23 mouse cellular contexts compared by ENCODE assay signal in genomic region chr9:62772746-62773145, GRCm38 (mm10). TPM values are rescaled to one million over a fixed set of nuclear protein-coding genes. Genes with fewer than 3 reads are reported as not detected.
DNase-seq lines count a peak whose midpoint lies in the region; ATAC-seq and TF ChIP-seq lines count a peak whose summit lies in the region.
"Had no signal": no experiment of that assay in that cellular context is flagged by ENCODE, and none has a peak within 500 bp of the region (broad histone marks: within the 10 kb centered on the region; RNA-seq: fewer than 3 reads in every experiment).

No protein-coding gene starts in this region.

- H3K27me3 ChIP-seq in kidney, postnatal 0 days (ENCODE audit: insufficient read depth, low read length): no peaks in the 10 kb centered on the region
- no peaks in the 10 kb centered on the region for H3K27me3 ChIP-seq in kidney, embryonic 14.5 days (ENCODE audit: control insufficient read depth, insufficient read depth, low read length)
- no peaks in the 10 kb centered on the region for H3K27me3 ChIP-seq in testis, adult 2 months (ENCODE audit: control insufficient read depth, insufficient read depth, low read length)
- H3K27me3 ChIP-seq: heart, embryonic 15.5 days had no signal

- ATAC-seq in kidney, postnatal 0 days (replicated peaks; ENCODE audit: low FRiP score, low read depth): 0 out of 2 replicates have a peak, but pooled peaks have one; percentile 37
- ATAC-seq in kidney, embryonic 14.5 days (ENCODE audit: low FRiP score, low TSS enrichment): no peak
- ATAC-seq: CD4-positive, CD25-positive, alpha-beta regulatory T cell, adult 4 months had no signal

- no peak overlapping the region for H3K4me2 ChIP-seq in kidney, postnatal 0 days (ENCODE audit: low read length)
- no peak overlapping the region for H3K4me2 ChIP-seq in kidney, embryonic 14.5 days (replicated peaks; ENCODE audit: low read depth, low read length)
- H3K4me2 ChIP-seq: heart, embryonic 15.5 days had no signal

- H3K4me1 ChIP-seq in kidney, postnatal 0 days (replicated peaks; ENCODE audit: insufficient read depth, low read length): no peaks in the 10 kb centered on the region
- no peaks in the 10 kb centered on the region for H3K4me1 ChIP-seq in kidney, embryonic 14.5 days (ENCODE audit: control insufficient read depth, insufficient read depth, low read length)
- no peaks in the 10 kb centered on the region for H3K4me1 ChIP-seq in testis, adult 2 months (ENCODE audit: control insufficient read depth, insufficient read depth, low read length)

- 76% methylated on average over 8 of the region's 8 CpGs for WGBS in kidney, postnatal 0 days
- 67% methylated on average over 8 of the region's 8 CpGs for WGBS in kidney, embryonic 14.5 days

- no peaks in the 10 kb centered on the region for H3K9me3 ChIP-seq in kidney, postnatal 0 days (replicated peaks; ENCODE audit: low read length)
- no peaks in the 10 kb centered on the region for H3K9me3 ChIP-seq in kidney, embryonic 14.5 days (ENCODE audit: control insufficient read depth, low read length)
- H3K9me3 ChIP-seq: heart, embryonic 15.5 days; midbrain, embryonic 10.5 days had no signal

- H3K9ac ChIP-seq in kidney, postnatal 0 days (ENCODE audit: low read depth, low read length): no peak overlapping the region
- H3K9ac ChIP-seq in kidney, embryonic 14.5 days (ENCODE audit: low read depth, low read length): no peak overlapping the region
- H3K9ac ChIP-seq: heart, embryonic 15.5 days had no signal

- DNase-seq in adrenal gland, adult (ENCODE audit: inconsistent age in 2 of 2, low spot score in 1 of 2): peak; percentile 71 to 80
- DNase-seq in adrenal gland, adult 18-20 months (ENCODE audit: low spot score in 2 of 2): no peak
- peak; percentile 71 for DNase-seq in kidney, postnatal 0 days (ENCODE audit: low spot score)
- no peak for DNase-seq in testis, postnatal 14 days (ENCODE audit: low spot score)
- no peak for DNase-seq in urinary bladder, adult 18-20 months (ENCODE audit: low spot score in 2 of 2)
- no peak for DNase-seq in gastrocnemius, postnatal 10 days
- DNase-seq: cerebellum, adult 18-20 months; cerebellum, postnatal 25 days; heart, adult 18-20 months; kidney, adult 18-20 months; kidney, postnatal 14 days; layer of hippocampus, adult 9-11 months; left cerebral cortex, postnatal 4 days; liver; right cerebral cortex, postnatal 14 days; spleen, adult 18-20 months had no signal

- H3K36me3 ChIP-seq in kidney, postnatal 0 days (ENCODE audit: insufficient read depth, low read length): no peaks in the 10 kb centered on the region
- no peaks in the 10 kb centered on the region for H3K36me3 ChIP-seq in kidney, embryonic 14.5 days (ENCODE audit: control insufficient read depth, insufficient read depth, low read length)
- no peaks in the 10 kb centered on the region for H3K36me3 ChIP-seq in testis, adult 2 months (ENCODE audit: control insufficient read depth, insufficient read depth, low read length)
- H3K36me3 ChIP-seq: heart, embryonic 15.5 days; midbrain, embryonic 10.5 days had no signal

- H3K4me3 ChIP-seq in kidney, postnatal 0 days (replicated peaks; ENCODE audit: low read depth, low read length): no peak overlapping the region
- H3K4me3 ChIP-seq in kidney, embryonic 14.5 days (ENCODE audit: low read length): no peak overlapping the region
- H3K4me3 ChIP-seq in testis, adult 2 months (ENCODE audit: control insufficient read depth, low read depth, low read length): peak overlapping the region; percentile 15
- H3K4me3 ChIP-seq: heart, embryonic 15.5 days; left cerebral cortex, adult 2 months; midbrain, embryonic 10.5 days had no signal

- TF ChIP-seq CTCF in kidney, postnatal 0 days (IDR thresholded peaks at IDR 0.05; ENCODE audit: low read depth): peak; percentile 31; the same call in 1 of the 2 replicates
- TF ChIP-seq CTCF in testis, adult 2 months (IDR thresholded peaks at IDR 0.05; ENCODE audit: control insufficient read depth, insufficient read depth, insufficient replicate concordance, low read depth, low read length): no peak

- H3K27ac ChIP-seq in kidney, postnatal 0 days: no peak overlapping the region
- H3K27ac ChIP-seq in kidney, embryonic 14.5 days (ENCODE audit: low read depth, low read length): no peak overlapping the region
- H3K27ac ChIP-seq in testis, adult 2 months (ENCODE audit: control insufficient read depth, insufficient read depth, low read depth, low read length): 0 out of 2 replicates have a peak overlapping the region, but pooled peaks have one; percentile 9
- H3K27ac ChIP-seq: heart, embryonic 15.5 days; left cerebral cortex, adult 2 months; macrophage; midbrain, embryonic 10.5 days had no signal

- TF ChIP-seq POLR2A in testis, adult 2 months (IDR thresholded peaks at IDR 0.05; ENCODE audit: control insufficient read depth, low read depth, low read length): no peak

RNA-seq across cellular contexts. Expression of gene Fem1b, which starts 39.0 kb away (rescaled TPM):
- 10 to 100 TPM; 35.7 to 39.4 TPM for total RNA-seq in adrenal gland, adult 18-20 months (2021)
- polyA plus RNA-seq in kidney, postnatal 0 days (2015; fragmentation: Nextera tagmentation; extraction: Ambion mirVana): 15.1 and 15.4 TPM in 2 replicates
- 20.8 and 38.2 TPM in 2 replicates for polyA plus RNA-seq in kidney, embryonic 14.5 days (2014; fragmentation: Nextera tagmentation; extraction: Ambion mirVana)
- 74.0 and 75.6 TPM in 2 replicates for polyA plus RNA-seq in testis, adult 2 months (2012; rRNA removed)
- 10 to 100 TPM; 20.2 to 24.2 TPM for total RNA-seq in gastrocnemius, postnatal 10 days (2021)

Comparison
In these comparisons a context has a peak if more than half of its experiments do, and no peak if none do; other contexts are left out.
1. DNase-seq: peak in adrenal gland, adult (2 of 2) and kidney, postnatal 0 days (single experiment); none in adrenal gland, adult 18-20 months (0 of 2), testis, postnatal 14 days (single experiment), urinary bladder, adult 18-20 months (0 of 2) and gastrocnemius, postnatal 10 days (single experiment).